Mouse (Mus musculus) heart, postnatal 0 days (tissue): ENCODE results near the gene Arrb1. TPM values are rescaled to one million over a fixed set of nuclear protein-coding genes. Genes with fewer than 3 reads are reported as not detected.

Experiments
- ATAC-seq: fragments of 200-750 bp; cut with Nextera tagmentation; 2 replicates; pipeline ENCODE4 v1.8.0; 2017; ENCODE audit warnings: low read depth, moderate number of reproducible peaks, moderate library complexity; ENCODE audit not compliant: insufficient read depth
- DNase-seq: peaks from one replicate; pipeline ENCODE4 v3.0.0-alpha.2; 2016; ENCODE audit warnings: low spot score
- H3K27ac ChIP-seq: fragments of 300-500 bp; sonication (generic); 2 replicates; pipeline ENCODE4 v1.5.1; 2014; ENCODE audit warnings: low read depth, mild to moderate bottlenecking
- H3K27me3 ChIP-seq: fragments of 300-500 bp; sonication (generic); 2 replicates; pipeline ENCODE4 v1.6.1; 2014; ENCODE audit warnings: low read length, mixed read lengths; ENCODE audit not compliant: control insufficient read depth, insufficient read depth
- H3K36me3 ChIP-seq: fragments of 300-500 bp; sonication (generic); replicated peaks from 2 replicates; pipeline ENCODE4 v1.6.1; 2014; ENCODE audit warnings: low read length, mixed read lengths; ENCODE audit not compliant: control insufficient read depth, insufficient read depth
- H3K4me1 ChIP-seq: fragments of 300-500 bp; sonication (generic); 2 replicates; pipeline ENCODE4 v1.6.1; 2014; ENCODE audit warnings: antibody characterized with exemption; ENCODE audit not compliant: control insufficient read depth, insufficient read depth
- H3K4me2 ChIP-seq: fragments of 300-500 bp; sonication (generic); 2 replicates; pipeline ENCODE4 v1.6.1; 2014; ENCODE audit warnings: low read depth, mild to moderate bottlenecking, low read length, moderate library complexity
- H3K4me3 ChIP-seq: fragments of 300-500 bp; sonication (generic); 2 replicates; pipeline ENCODE4 v1.5.1; 2014; ENCODE audit warnings: low read depth, low read length
- H3K9ac ChIP-seq: fragments of 300-500 bp; sonication (generic); replicated peaks from 2 replicates; pipeline ENCODE4 v1.6.1; 2014; ENCODE audit warnings: low read depth, low read length, mixed read lengths
- H3K9me3 ChIP-seq: fragments of 300-500 bp; sonication (generic); replicated peaks from 2 replicates; pipeline ENCODE4 v1.6.1; 2016; ENCODE audit warnings: low read length; ENCODE audit not compliant: control insufficient read depth
- CTCF ChIP-seq: IDR thresholded peaks from 2 replicates; pipeline ENCODE4 v1.5.1; 2016; ENCODE audit warnings: antibody characterized with exemption, control low read depth, low read depth
- EP300 ChIP-seq: IDR thresholded peaks from 2 replicates; pipeline ENCODE4 v1.6.1; 2016; ENCODE audit warnings: antibody characterized with exemption, low read depth
- WGBS: fragments of 180-500 bp; shearing (Covaris S2); extraction: QIAGEN DNeasy Blood & Tissue Kit; methylation state at CpG from one replicate; pipeline ENCODE4 v1.1.7; 2014; 5-methylcytosine and 5-hydroxymethylcytosine counted together
- polyA plus RNA-seq: library from polyadenylated mRNA; unstranded; fragments of >200 nt; fragmentation: Nextera tagmentation; extraction: Ambion mirVana; gene quantifications from 2 replicates; pipeline ENCODE4 v1.2.1, GENCODE M21; 2015
- total RNA-seq: library from RNA; depleted of rRNA; stranded (reverse); fragments of >200 nt; gene quantifications from 2 replicates; pipeline ENCODE4 v1.2.3, GENCODE M21; 2014; ENCODE audit warnings: low replicate concordance

The Arrb1 gene
- total and polyA plus RNA-seq, 2 experiments from 2014 or later: 3.3 to 23.8 TPM

DNA sequence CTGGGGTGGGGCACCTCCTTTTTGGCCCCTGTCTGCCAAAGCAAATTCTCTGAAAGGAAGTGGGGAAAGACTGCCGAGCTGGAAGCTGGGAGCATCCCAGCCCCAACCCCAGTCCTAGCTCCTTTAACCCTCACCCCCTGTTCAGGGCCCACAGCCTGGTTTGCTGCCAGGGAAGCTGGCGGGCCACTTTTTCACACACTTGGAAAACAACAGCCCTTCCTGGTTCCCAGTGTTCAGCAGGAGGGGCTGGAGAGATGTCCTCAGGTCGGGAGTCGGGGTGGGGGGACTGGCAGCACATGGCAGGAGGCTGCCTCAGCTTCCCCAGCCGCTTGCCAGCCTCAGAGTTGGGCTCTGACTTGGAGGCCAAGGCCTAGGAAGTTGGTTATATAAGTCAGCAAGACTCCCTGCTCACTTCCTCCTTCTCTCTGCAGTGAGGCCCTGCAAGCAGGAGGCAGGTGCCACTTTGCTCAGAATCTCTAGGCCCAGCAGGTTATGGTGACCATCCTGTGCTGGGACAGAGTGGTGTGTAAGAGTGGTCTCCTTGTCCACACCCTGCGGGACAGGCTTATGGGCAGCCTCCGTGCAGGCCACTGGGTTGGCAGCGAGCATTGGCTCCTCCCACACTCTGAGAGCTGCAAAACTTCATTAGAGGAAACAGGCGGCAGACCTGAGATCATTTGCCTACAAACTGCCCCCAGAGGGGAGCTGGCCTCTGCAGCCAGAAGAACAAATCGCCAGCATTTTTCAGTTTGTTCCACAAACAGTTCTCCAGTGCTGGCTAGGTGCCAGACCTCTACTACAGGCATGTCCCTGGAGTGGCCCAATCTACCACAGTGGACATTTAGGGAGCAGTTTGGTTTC is 10.8 kb downstream of the Arrb1 start:
- WGBS: 9% methylated on average over 10 of the region's 10 CpGs
- Histone ChIP-seq H3K27me3 (no peaks in the 10 kb centered on the region), H3K27ac (peak overlapping the region; percentile 84), H3K4me2 (peak overlapping the region; percentile 22; the same call in 1 of the 2 replicates), H3K9me3 (no peaks in the 10 kb centered on the region), H3K9ac (peak overlapping the region; percentile 28; the same call in 1 of the 2 replicates), H3K36me3 (no peaks in the 10 kb centered on the region), H3K4me3 (no peak overlapping the region), H3K4me1 (peaks cover 16% of the 10 kb centered on the region)
- peak; percentile 80 for ATAC-seq
- TF ChIP-seq CTCF: no peak
- no peak for TF ChIP-seq EP300
- peak; percentile 81 for DNase-seq

DNA sequence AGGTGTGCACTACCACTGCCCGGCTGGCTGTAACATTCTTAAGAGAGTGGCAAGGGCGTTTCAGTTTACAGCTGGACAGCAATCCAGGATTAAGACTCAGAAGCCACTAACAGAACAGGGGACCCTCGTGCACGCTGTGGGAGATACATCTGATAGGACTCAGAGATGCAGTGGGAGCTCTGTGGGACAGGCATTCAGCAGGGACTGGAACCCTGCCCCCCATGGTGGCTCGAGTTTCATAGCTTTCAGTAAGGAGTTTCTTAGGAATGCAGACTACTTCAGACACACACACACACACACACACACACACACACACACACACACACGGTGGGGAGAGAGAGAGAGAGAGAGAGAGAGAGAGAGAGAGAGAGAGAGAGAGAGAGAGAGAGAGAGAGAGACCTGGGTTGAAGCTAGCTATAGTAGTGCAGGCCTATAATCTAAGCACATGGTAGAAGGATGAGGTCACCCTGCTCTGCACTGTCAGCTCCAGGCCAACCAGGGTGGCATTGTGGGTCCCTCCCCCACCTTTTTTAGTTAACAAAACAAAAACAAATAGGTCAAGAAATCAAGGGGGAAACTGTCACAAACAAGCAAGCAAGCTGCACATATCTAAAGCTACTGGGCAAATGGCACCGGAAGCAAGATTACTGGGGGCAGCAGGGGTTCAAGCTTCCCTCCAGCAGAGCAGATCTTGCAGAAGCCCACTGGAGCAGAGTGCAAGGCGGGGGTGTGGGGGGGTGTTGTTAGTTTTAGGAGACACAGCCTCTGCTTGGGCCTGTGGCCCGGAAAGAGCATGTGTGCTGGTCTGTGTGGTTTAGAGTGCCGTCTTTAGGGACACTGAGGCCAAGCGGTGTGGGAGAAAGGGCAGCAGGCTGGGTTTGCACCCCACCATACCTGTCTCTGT is 12.6 kb downstream of the Arrb1 start:
- no peak overlapping the region for H3K4me3 ChIP-seq
- 38% methylated on average over 11 of the region's 11 CpGs for WGBS
- no peak overlapping the region for H3K4me2 ChIP-seq
- peak overlapping the region; percentile 44; the same call in 1 of the 2 replicates for H3K27ac ChIP-seq
- H3K9me3 ChIP-seq: no peaks in the 10 kb centered on the region
- ATAC-seq (peak; percentile 57; the same call in 1 of the 2 replicates), DNase-seq (no peak)
- H3K4me1 ChIP-seq: peaks cover 21% of the 10 kb centered on the region
- H3K36me3 ChIP-seq: no peaks in the 10 kb centered on the region
- TF ChIP-seq CTCF (no peak), EP300 (no peak)
- no peaks in the 10 kb centered on the region for H3K27me3 ChIP-seq
- H3K9ac ChIP-seq: no peak overlapping the region

DNA sequence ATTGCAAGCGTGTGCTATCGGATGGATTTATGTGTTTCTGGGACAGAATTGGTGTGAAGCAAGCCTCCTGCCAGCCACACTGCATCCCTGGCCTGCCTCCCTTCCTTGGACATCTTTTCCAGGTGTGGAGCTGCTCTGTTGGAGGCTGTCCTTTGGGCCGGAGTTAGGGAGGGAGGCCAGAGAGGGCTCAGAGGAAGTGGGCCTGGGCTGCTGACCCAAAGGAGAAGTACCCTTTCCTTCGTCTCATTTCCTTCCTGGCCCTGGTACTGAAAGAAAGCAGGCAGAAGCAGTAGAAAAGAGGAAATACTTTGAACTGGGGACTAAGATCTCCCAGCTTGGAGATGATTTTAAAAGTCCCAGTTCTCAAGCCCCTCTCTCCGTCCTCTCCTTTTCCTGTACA is 14.4 kb downstream of the Arrb1 start:
- H3K9me3 ChIP-seq: no peaks in the 10 kb centered on the region
- DNase-seq (no peak), ATAC-seq (no peak)
- H3K27ac ChIP-seq: no peak overlapping the region
- no peak for TF ChIP-seq EP300
- no peak for TF ChIP-seq CTCF
- WGBS: 80% methylated on average over 5 of the region's 5 CpGs
- no peak overlapping the region for H3K9ac ChIP-seq
- H3K36me3 ChIP-seq: no peaks in the 10 kb centered on the region
- no peak overlapping the region for H3K4me2 ChIP-seq
- no peak overlapping the region for H3K4me3 ChIP-seq
- H3K4me1 ChIP-seq: peaks cover 21% of the 10 kb centered on the region
- no peaks in the 10 kb centered on the region for H3K27me3 ChIP-seq

DNA sequence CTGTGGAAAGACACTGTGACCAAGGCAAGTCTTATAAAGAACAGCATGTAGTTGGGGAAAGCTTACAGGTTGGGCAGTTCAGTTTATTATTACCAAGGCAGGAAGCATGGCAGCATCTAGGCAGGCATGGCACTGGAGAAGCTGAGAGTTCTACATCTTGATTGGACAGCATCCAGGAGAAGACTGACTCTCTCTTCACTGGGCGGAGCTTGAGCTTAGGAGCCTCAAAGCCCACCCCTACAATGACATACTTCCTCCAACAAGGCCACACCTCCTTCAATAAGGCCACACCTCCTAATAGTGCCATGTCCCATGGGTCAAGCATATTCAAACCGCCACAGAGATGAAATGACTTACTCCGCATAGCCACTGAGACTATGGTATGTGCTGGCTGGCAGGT is 16.4 kb downstream of the Arrb1 start:
- Histone ChIP-seq H3K9ac (no peak overlapping the region), H3K4me3 (no peak overlapping the region), H3K27me3 (no peaks in the 10 kb centered on the region), H3K9me3 (no peaks in the 10 kb centered on the region), H3K36me3 (no peaks in the 10 kb centered on the region), H3K4me2 (no peak overlapping the region), H3K27ac (no peak overlapping the region), H3K4me1 (peaks cover 7% of the 10 kb centered on the region; the same call in 1 of the 2 replicates)
- no peak for TF ChIP-seq CTCF
- TF ChIP-seq EP300: no peak
- ATAC-seq (no peak), DNase-seq (no peak)
- 94% methylated on average over 3 of the region's 3 CpGs for WGBS

DNA sequence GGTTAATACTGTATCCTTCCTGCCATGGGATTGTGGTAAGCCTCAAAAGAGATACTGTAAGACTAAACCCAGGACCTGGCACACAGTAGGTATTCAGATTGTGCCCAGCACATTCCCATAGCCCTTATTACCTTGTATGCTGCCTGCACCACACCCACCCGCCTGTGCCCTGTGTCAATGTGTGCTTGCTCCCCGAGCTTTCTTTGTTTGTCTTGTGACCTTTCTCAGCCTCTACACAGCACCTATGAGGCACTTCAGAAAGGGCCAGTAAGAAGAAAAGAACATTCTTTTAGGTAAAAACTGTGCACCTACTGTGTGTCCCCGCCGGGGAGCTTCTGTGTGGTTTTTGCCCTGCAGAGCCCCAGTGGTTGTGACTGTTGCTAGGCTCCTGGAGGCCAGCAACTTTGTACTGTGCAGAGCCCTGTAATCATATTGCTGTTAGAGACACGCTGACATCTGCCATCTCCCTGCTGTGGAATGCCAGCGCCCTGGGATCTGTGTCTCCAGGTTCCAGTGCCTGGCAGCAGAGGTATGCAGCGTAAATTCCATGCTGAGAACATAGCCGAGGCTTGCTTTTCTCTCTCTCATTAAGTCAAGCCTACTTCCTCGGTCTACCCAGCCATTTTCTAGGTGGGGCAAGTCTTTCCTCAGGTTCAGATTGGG is 18.1 kb downstream of the Arrb1 start:
- H3K36me3 ChIP-seq: no peaks in the 10 kb centered on the region
- DNase-seq (peak; percentile 62), ATAC-seq (peak; percentile 84)
- H3K4me3 ChIP-seq: no peak overlapping the region
- peak overlapping the region; percentile 18 for H3K27ac ChIP-seq
- whole genome bisulfite sequencing: 28% methylated on average over 9 of the region's 9 CpGs
- peaks cover 5% of the 10 kb centered on the region; the same call in 1 of the 2 replicates for H3K4me1 ChIP-seq
- no peaks in the 10 kb centered on the region for H3K9me3 ChIP-seq
- no peak overlapping the region for H3K9ac ChIP-seq
- TF ChIP-seq CTCF: no peak
- TF ChIP-seq EP300: no peak
- no peaks in the 10 kb centered on the region for H3K27me3 ChIP-seq
- no peak overlapping the region for H3K4me2 ChIP-seq
